Mouse (Mus musculus) layer of hippocampus, adult 8-10 months (tissue): ENCODE results near the gene Suds3. TPM values are rescaled to one million over a fixed set of nuclear protein-coding genes. Genes with fewer than 3 reads are reported as not detected.
A peak's percentile ranks its signal among the peaks of the same experiment; 100 is the strongest.

Experiments
- DNase-seq, 2 experiments: peaks; one replicate each; pipeline ENCODE4 v3.0.0; 2022; ENCODE audit warnings: low spot score in 2 of 2
- total RNA-seq, 4 experiments: library from RNA; stranded (reverse); gene quantifications; 2 replicates each; pipeline ENCODE4 v1.2.4; 2022

The Suds3 gene
- total RNA-seq: 100 to 1,000 TPM; 110 to 124 (median 116) TPM

DNA sequence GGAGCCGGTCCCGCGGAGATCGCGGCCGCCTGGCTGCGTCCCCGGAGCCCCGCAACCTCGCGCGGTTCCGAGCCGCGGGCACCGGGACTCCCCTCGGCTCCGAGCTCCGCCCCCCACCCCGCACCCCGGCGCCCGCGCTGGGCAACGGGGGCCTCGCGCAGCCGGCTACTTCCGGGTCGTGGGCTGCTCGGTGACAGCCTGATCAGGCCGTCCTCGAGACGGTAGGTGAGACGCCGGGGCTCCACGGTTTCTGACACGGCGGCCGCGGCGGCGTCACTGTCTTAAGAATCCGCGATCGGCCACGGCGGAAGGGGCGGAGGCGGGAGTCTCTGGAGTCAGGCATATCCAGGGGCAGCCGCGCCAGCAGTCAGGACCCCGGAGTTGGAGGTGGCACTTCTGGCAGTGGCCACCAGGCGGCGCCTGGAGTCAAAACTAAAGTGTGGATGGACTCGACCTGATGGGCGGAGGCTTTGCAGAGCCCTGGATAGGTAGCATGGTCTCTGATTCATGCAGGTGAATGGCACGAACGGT, at the start of gene Suds3:
Suds3 (minus strand) TSS at position 278 of the 531 bp plus-strand sequence.
- DNase-seq: peak; percentile 93 to 99

DNA sequence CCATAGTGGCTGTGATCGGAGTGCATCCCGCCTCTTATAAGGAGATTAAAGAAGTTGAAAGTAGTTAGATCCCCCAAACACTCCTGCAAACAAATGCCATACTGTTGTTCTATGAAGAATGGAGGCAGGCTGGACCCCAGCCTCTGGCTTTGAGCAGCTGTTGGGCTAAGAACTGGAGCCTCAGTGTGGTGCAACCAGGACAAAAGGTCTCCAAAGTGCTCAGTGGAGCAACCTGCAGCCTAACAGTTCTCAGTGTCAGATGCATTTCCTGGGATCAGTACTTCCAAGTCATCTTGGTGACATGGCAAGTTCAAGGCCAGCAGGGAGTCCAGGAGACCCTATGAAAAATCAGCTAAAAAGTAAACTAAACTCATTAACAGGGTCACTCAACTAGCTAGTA, 49.0 kb upstream of the Suds3 start:
- no peak for DNase-seq

DNA sequence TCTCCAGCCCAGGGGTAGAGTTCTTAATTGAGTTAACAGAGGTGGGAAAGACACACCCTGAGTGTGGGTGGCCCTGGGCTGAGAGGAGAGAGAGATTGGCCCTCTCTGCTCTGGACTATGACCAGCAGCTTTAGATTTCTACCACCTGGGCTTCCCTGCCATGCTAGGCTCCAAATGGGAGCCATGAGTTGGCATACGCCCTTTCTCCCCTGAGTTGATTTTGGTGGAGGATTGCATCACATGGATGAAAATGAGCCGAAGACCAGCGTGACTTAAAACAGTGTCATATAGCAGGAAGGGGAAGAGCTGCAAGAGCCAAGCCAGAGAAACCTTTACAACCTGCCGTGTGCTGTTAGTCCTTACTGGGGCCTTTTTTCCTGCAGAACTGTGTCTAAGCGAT, 48.6 kb upstream of the Suds3 start:
- no peak for DNase-seq

DNA sequence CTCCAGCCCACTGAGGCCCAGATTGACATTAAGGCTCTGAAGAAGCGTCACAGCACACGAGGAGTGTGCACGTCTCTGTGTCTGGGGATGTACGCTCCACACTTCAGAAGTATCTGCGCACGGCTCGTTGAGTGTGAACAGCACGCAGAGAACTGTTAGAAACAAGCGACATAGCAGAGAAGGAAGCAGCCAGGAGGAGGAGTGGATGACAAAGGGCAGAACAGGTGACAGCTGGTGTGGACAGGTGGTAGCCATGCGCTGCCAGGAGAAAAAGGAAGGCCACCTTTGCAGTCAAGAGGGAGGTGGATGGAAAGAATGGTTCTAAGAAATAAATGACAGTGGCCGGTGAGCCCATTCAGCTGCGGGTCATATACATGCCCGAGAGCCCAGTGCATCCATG, 47.9 kb upstream of the Suds3 start:
- no peak for DNase-seq

DNA sequence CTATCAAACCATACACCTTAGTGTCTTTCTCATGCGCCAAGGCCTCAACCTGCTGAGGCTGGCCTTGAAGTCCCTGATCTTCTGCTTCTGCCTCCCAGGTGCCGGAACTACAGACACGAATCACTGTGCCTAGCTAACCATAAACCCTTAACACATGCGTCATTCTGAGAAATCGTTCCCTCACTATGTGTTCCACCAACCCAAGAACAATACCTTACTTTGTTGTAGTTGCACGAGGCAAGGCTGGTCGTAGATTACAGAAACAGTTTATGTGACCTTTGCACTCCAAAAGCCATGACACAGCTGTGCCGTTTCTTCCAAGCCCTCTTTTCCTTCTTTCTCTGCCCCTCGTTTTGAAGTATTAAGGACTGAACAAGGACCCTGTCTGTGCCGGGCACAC, 44.6 kb upstream of the Suds3 start:
- no peak for DNase-seq

DNA sequence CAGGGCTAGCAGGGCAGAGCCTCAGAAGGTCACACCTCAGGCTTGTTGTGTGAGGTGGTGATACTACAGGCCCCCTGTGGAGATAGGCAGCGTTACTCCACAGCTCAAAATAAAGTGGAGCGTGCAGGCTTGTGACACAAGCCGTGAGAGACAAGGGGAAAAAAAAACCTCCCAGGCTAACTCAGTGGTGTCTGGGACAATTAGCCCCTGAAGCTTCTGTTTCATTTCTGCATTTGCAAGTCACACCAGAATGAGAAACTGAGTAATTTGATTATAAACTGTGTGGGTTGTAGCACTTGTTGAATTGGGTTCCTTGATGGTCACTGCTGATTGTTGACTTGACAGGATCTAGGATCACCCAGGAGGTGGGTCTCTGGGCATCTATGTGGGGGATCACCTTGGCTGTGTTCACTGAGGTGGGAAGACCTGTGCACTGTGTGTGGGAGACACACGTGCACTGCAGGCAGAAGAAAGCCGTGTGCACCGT, 43.9 kb upstream of the Suds3 start:
- DNase-seq: no peak

- DNase-seq: no peak
Observed at GRCm38 (mm10) chr5:117159326-117159725, 43.4 kb upstream of the Suds3 start.

DNA sequence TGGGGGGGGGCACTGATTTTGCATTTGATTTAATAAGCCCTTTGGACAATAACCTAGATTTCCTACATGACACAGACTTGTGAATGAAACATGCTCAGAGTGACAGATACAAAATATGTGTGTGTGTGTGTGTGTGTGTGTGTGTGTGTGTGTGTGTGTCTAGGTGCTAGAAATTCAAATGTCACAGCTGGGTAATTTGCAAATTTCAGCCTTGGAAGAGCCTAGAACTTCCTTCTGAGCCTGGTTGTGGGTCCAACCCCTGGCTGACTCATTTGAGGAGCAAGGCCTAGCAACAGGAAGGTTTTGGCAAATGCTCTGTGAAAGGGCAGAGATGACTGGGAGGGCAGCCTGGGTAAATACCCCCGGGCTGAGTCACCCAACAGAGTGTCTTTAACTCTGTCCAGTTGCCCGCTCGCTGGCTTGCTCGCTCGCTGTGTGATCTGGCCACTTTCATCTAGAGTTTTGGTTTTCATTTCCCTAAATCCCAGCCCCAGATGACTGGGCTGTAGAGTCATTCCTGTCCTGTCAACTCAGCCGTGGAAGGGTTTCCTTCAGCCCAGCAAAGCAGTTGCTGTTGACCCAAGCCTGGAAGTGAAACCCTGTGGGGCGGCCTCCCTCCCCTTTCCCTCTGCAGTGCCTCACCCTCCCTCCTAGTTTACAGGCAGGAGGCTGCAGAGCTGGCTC, 42.6 kb upstream of the Suds3 start:
- DNase-seq: no peak

GRCm38 (mm10) chr5:117153527-117154091, 37.7 kb upstream of the Suds3 start:
- no peak for DNase-seq

GRCm38 (mm10) chr5:117152944-117153343, 37.0 kb upstream of the Suds3 start:
- DNase-seq: no peak

DNA sequence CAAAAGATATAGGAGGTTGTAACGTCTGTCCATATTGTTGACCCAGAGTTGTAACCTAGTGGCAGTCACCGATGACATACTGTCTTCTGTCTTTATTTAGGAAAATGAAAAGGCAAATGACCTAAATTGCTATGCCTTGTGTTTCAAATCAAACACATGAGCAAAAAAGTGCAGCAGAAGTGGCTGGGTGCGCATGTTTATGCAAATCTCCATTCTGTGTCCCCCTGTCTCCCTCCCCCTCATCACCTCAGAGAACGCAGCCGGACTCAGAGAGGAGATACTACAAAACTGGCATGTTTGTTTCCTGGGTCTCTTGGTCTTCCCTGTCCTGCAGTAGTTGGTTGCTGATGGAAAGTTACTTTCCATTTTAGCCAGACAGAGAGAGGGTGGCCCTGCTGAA, 34.2 kb upstream of the Suds3 start:
- no peak for DNase-seq

DNA sequence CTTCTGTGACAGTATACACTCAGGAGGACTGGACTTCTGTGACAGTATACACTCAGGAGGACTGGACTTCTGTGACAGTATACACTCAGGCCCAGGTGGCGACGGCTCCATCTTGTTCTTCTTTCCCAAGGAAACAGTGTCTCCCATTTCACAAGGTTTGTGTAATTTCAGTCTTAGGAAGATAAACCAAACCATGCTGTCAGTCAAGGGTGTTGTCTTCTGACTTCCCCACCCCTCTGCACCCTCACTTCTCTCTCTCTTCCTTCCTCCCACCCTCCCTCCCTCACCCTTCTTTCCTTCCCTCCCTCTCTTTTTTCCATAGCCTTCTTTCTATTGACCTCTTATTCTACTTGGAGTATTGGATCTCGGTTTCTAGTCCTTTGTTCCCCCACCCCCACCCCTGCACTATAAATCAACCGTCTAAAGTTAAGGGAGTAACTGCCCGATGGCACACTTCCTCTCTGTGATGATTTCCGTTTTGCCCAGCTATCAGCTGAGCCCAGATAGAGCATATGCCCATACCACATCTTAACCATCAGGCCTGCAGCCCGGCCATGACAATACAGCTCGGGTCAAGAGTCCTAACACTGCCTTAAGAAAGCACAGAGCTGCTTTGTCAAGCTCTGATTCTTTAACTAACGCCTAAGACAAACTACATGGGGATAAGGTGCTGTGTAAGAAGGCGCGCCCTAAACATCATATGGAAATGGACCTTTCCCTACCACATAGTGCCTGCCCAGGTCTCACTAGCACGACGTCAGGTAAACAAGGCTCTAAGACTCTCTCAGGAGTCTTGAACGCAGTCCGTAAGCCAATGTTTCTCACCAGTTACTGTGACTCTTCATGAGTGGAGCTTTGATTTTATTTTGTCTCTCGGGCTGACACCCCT, 33.4 kb upstream of the Suds3 start:
- no peak for DNase-seq

GRCm38 (mm10) chr5:117147187-117148095, 31.5 kb upstream of the Suds3 start:
- DNase-seq: peak in 1 of 2 experiments; percentile 17

DNA sequence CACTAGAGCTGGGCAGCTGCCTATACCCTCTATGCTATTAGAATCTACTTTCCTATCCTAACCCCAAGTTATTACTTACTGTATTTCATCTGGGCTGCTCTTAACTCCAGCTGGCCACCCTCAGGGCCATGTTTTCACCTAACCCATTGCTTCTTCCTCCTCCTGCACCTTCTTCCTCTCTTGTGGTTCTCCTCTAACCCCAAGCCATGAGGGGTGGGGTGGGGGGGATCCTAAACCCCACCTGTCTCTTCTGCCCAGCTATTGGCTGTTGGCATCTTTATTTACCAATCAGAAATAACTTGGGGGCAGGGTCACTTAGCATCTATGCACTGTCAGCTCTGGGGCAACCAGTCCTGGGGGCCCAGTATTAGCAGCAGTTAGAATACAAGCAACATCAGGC, 30.3 kb upstream of the Suds3 start:
- DNase-seq: no peak

DNA sequence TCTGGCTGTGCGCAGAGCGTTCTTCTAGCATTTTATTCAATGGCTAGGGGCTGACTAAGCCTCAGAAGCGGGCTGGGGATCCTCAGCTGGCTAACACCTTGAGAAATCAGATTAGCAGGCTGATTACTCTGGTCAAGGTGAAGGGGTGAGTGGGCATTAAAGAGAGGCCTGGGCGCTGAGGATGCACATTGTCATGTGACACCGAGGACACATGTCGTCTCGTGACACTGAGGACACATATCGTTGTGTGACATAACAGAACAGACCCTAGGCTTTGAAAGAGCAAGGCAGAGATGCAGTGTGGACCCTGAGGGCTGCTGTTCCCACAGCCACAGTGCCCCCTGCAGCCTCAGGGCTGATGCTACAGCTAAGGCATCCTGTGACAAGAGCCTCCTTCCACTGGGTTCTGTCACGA, 27.8 kb upstream of the Suds3 start:
- DNase-seq: no peak

DNA sequence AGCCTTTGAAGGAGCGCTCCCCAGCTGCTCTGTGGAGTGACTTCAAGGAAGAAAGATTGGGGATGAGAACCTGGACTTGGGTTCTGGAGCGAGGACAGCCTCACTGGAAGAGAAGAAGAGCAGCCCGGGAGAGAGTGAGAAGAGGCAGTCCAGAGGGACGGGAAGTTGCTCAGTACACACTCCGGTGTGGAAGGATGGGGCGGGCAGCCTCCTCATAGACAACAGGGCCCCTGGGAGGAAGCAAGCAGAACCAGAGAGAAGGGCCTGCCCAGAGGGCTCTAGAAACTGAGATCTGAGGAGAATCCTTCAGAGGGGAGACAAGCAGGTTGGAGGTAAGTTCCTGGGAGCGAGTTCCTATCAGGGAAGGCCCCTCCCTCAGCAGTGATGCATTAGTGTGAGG, 24.5 kb upstream of the Suds3 start:
- no peak for DNase-seq

DNA sequence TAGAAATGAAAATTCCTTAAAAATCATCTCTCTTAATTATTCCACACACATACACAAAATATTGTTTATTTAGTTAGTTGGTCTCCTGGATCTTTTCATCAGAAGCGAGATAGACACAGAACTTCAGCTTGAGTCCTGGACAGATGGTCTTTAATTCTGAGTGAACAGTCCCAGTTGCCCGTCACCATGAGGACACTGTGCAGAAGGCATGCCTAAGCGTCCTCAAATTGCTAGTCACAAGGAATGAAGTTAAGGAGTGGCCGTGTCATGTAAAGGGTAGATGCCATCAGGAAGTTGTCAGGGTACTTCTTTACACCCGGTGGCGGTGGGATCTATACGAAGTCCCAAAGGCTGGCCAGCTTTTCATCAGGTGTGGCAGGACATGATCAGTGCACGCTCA, 23.9 kb upstream of the Suds3 start:
- DNase-seq: no peak

DNA sequence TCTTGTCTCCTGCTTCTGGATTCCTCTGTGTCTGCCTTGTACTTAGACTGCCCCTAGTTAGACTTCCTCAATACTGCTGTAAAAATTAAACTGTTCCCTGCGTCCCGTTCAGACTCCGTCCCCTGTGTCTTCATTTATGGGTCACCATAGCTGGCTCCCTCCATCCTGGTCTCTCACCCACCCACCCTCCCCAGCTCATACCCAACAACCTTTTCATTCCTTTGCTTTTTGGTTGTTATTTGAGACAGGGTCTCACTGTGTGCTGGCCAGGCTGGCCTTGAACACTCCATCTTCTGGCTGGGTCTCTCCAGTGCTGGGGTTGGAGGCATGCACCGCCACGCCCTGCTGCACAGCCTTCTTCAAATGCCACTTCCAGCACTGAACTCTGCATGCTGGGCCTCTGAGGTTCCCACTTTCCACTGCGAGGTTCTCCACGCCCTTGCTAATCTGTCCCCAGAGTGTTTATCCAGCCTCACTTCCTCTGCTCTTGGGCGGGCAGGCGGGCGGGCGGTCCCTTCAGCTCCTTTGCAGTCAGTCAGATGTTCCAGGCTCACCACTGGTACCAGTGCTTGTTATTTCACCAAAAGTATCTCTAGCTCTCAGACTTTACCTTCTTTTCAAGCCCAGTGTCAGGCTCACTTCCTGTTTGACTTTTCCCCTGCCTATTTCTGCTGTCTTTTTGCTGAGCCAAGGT, 22.5 kb upstream of the Suds3 start:
- DNase-seq: no peak

GRCm38 (mm10) chr5:117137594-117137993, 21.7 kb upstream of the Suds3 start:
- no peak for DNase-seq

GRCm38 (mm10) chr5:117137011-117137410, 21.1 kb upstream of the Suds3 start:
- DNase-seq: no peak
